Mouse (Mus musculus) erythroid progenitor cell, adult 5-6 weeks (primary cell): ENCODE results near the gene Smarcad1. TPM values are rescaled to one million over a fixed set of nuclear protein-coding genes. Genes with fewer than 3 reads are reported as not detected.
"Not testable (repeated sequence)": the region's sequence is repeated elsewhere in the genome, so short reads cannot be mapped to it uniquely, and the experiment has no call there.

Experiments
- ATAC-seq: replicated peaks from 2 replicates; pipeline ENCODE4 v1.8.0; 2016; ENCODE audit warnings: moderate number of reproducible peaks, mild to moderate bottlenecking, moderate TSS enrichment, inconsistent platforms; ENCODE audit not compliant: poor library complexity, low FRiP score, severe bottlenecking
- total RNA-seq, 2 experiments: library from RNA; stranded (forward) in 1 of 2; stranded (reverse) in 1 of 2; fragments of 150-400 nt in 1 of 2; fragments of 186-747, 209-891 nt in 1 of 2; gene quantifications; 2 replicates each; pipeline versions ENCODE4 v1.2.3 to v1.2.4; 2015 to 2017; ENCODE audit warnings: low replicate concordance in 2 of 2

Gene Smarcad1
- total RNA-seq (2015; ENCODE audit: low replicate concordance) = 18.4 and 40.2 TPM in 2 replicates
- total RNA-seq (2017; ENCODE audit: low replicate concordance) = 17.9 and 30.3 TPM in 2 replicates

- peak; percentile 90 for ATAC-seq
These were observed at the start of gene Smarcad1 for GRCm38 (mm10) chr6:65042491-65043171. Gene Smarcad1 (plus strand): TSS chr6:65042583.

GRCm38 (mm10) chr6:64996824-64997421 is 45.5 kb upstream of the Smarcad1 start:
- ATAC-seq = no peak

GRCm38 (mm10) chr6:64997805-64998204 is 44.6 kb upstream of the Smarcad1 start:
- no peak for ATAC-seq

- not testable (repeated sequence) for ATAC-seq
These were observed 41.6 kb upstream of the Smarcad1 start for GRCm38 (mm10) chr6:65000757-65001156.

- ATAC-seq = no peak
These were observed 40.2 kb upstream of the Smarcad1 start for GRCm38 (mm10) chr6:65002196-65002595.

- ATAC-seq = no peak
These were observed 33.5 kb upstream of the Smarcad1 start for GRCm38 (mm10) chr6:65008836-65009235.

GRCm38 (mm10) chr6:65011444-65011990 is 30.9 kb upstream of the Smarcad1 start:
- ATAC-seq = no peak

- ATAC-seq = no peak
These were observed 30.2 kb upstream of the Smarcad1 start for GRCm38 (mm10) chr6:65012142-65012541.

- no peak for ATAC-seq
These were observed 24.8 kb upstream of the Smarcad1 start for GRCm38 (mm10) chr6:65017566-65017965.

- not testable (repeated sequence) for ATAC-seq
These were observed 23.4 kb upstream of the Smarcad1 start for GRCm38 (mm10) chr6:65018966-65019365.

GRCm38 (mm10) chr6:65021883-65022282 is 20.5 kb upstream of the Smarcad1 start:
- no peak for ATAC-seq

GRCm38 (mm10) chr6:65023053-65023452 is 19.3 kb upstream of the Smarcad1 start:
- ATAC-seq = no peak

- no peak for ATAC-seq
These were observed 17.7 kb upstream of the Smarcad1 start for GRCm38 (mm10) chr6:65024668-65025067.

GRCm38 (mm10) chr6:65025130-65025529 is 17.3 kb upstream of the Smarcad1 start:
- no peak for ATAC-seq

- no peak for ATAC-seq
These were observed 7.7 kb upstream of the Smarcad1 start for GRCm38 (mm10) chr6:65034661-65035060.

- no peak for ATAC-seq
These were observed 6.9 kb upstream of the Smarcad1 start for GRCm38 (mm10) chr6:65035469-65035868.

- ATAC-seq = no peak
These were observed 451 bp upstream of the Smarcad1 start for GRCm38 (mm10) chr6:65041932-65042331.

- ATAC-seq = no peak
These were observed 858 bp downstream of the Smarcad1 start for GRCm38 (mm10) chr6:65043241-65043640.

GRCm38 (mm10) chr6:65049100-65049499 is 6.7 kb downstream of the Smarcad1 start:
- no peak for ATAC-seq

GRCm38 (mm10) chr6:65056620-65057019 is 14.2 kb downstream of the Smarcad1 start:
- no peak for ATAC-seq

- not testable (repeated sequence) for ATAC-seq
These were observed 14.8 kb downstream of the Smarcad1 start for GRCm38 (mm10) chr6:65057137-65057536.
